Mouse (Mus musculus): ENCODE measurements around the gene Inip. TPM values are rescaled to one million over a fixed set of nuclear protein-coding genes. Genes with fewer than 3 reads are reported as not detected.

Gene Inip
- total and polyA plus RNA-seq, 2 experiments from 2014 or later: 20.3 to 40.5 TPM

GRCm38 (mm10) chr4:59783685-59784279 is 17.6 kb downstream of the Inip start:
- Histone ChIP-seq H3K4me1 (ENCODE audit: insufficient read depth, low read length) (no peaks in the 10 kb centered on the region), H3K9me3 (ENCODE audit: low read length) (no peaks in the 10 kb centered on the region), H3K9ac (replicated peaks; ENCODE audit: low read length) (peak overlapping the region; percentile 74), H3K27me3 (ENCODE audit: insufficient read depth, low read length) (no peaks in the 10 kb centered on the region), H3K36me3 (ENCODE audit: insufficient read depth, low read length) (no peaks in the 10 kb centered on the region), H3K4me3 (ENCODE audit: low read length) (peak overlapping the region; percentile 98), H3K27ac (peak overlapping the region; percentile 66; the same call in 1 of the 2 replicates), H3K4me2 (ENCODE audit: low read depth, low read length) (peak overlapping the region; percentile 95)
- DNase-seq (ENCODE audit: low spot score) (peak; percentile 99), ATAC-seq (peak; percentile 98)
- no peak for TF ChIP-seq CTCF (IDR thresholded peaks at IDR 0.05; ENCODE audit: low read depth)
- WGBS: under 1% methylated on average over 36 of the region's 36 CpGs

DNA sequence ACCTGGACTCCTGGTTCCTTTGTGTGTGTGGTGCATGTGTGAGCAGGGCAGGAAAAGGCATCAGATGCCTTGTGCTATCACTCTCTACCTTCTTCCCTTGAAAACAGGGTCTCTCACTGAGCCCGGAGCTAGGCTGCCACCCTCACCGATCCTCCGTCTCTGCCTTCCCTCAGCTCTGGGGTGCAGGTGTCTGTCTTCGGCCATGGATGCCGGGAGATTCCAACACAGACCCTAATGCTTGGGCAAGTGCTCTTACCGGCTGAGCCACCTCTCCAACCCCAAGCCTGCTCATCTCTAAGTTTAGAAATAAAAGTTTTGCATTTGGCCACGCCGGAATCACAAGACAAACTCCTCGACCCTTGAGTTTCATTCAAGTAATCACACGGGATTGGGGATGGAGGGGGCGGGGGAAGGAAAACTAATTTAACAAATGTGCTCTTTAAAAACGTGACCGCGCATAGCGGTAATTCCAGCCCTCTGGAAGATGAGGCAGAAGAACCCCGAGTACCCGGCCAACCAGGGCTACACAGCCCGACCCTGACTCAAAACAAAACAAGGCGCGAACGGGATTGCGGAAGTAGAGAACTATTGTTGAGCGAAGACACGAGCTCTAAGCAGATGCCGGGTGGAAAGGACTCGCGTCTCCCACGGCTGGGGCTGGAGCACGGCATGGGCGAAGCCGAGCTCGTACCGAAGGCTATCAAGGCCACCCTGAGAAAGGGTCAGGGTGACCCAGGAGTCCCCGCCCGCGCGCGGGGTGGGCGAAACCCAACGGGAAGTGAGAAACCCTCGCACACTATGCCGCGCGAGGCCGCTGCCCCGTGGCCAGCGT is 18.3 kb downstream of the Inip start:
- H3K4me3 ChIP-seq (ENCODE audit: low read length): peak overlapping the region; percentile 98
- DNase-seq (ENCODE audit: low spot score) (peak; percentile 57), ATAC-seq (peak; percentile 74; the same call in 1 of the 2 replicates)
- H3K9ac ChIP-seq (replicated peaks; ENCODE audit: low read length): peak overlapping the region; percentile 74
- no peaks in the 10 kb centered on the region for H3K4me1 ChIP-seq (ENCODE audit: insufficient read depth, low read length)
- H3K9me3 ChIP-seq (ENCODE audit: low read length): no peaks in the 10 kb centered on the region
- H3K4me2 ChIP-seq (ENCODE audit: low read depth, low read length): peak overlapping the region; percentile 95
- no peaks in the 10 kb centered on the region for H3K36me3 ChIP-seq (ENCODE audit: insufficient read depth, low read length)
- under 1% methylated on average over 47 of the region's 47 CpGs for WGBS
- no peak for TF ChIP-seq CTCF (IDR thresholded peaks at IDR 0.05; ENCODE audit: low read depth)
- H3K27ac ChIP-seq: peak overlapping the region; percentile 66; the same call in 1 of the 2 replicates
- no peaks in the 10 kb centered on the region for H3K27me3 ChIP-seq (ENCODE audit: insufficient read depth, low read length)

- no peaks in the 10 kb centered on the region for H3K36me3 ChIP-seq (ENCODE audit: insufficient read depth, low read length)
- ATAC-seq: no peak
These were observed 20.8 kb downstream of the Inip start for GRCm38 (mm10) chr4:59780568-59780967.

DNA sequence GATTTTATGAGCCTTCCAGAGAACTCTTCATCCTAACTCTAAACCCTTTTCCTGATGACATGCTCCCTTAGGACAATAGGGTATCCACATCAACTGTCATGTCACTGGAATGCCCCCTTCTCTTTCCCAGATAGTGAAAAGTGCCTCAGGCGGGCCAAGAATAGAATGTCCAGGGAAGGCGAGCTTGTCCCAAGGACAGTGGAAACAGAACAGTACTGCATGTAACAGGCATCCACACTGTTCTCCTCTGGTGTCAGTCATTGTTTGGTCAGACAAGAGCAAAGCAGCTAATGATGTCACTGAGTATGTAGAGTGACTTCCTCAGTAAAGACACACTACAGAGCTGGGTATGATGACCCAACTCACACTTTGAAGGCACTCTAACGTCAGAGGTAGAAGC is 23.6 kb downstream of the Inip start:
- no peak overlapping the region for H3K27ac ChIP-seq
- H3K36me3 ChIP-seq (ENCODE audit: insufficient read depth, low read length): peaks cover 6% of the 10 kb centered on the region; the same call in 1 of the 2 replicates
- WGBS: 80% methylated on average over 3 of the region's 3 CpGs
- DNase-seq (ENCODE audit: low spot score) (no peak), ATAC-seq (no peak)
- no peaks in the 10 kb centered on the region for H3K27me3 ChIP-seq (ENCODE audit: insufficient read depth, low read length)
- H3K4me3 ChIP-seq (ENCODE audit: low read length): no peak overlapping the region
- H3K9ac ChIP-seq (replicated peaks; ENCODE audit: low read length): no peak overlapping the region
- H3K9me3 ChIP-seq (ENCODE audit: low read length): no peaks in the 10 kb centered on the region
- TF ChIP-seq CTCF (IDR thresholded peaks at IDR 0.05; ENCODE audit: low read depth): no peak
- H3K4me2 ChIP-seq (ENCODE audit: low read depth, low read length): no peak overlapping the region
- no peaks in the 10 kb centered on the region for H3K4me1 ChIP-seq (ENCODE audit: insufficient read depth, low read length)

More at GRCm38 (mm10) chr4:59780568-59780967, 20.8 kb downstream of the Inip start:
- Histone ChIP-seq H3K4me2 (ENCODE audit: low read depth, low read length) (no peak overlapping the region), H3K9me3 (ENCODE audit: low read length) (no peaks in the 10 kb centered on the region), H3K9ac (replicated peaks; ENCODE audit: low read length) (no peak overlapping the region), H3K4me3 (ENCODE audit: low read length) (no peak overlapping the region), H3K27me3 (ENCODE audit: insufficient read depth, low read length) (no peaks in the 10 kb centered on the region), H3K27ac (no peak overlapping the region), H3K4me1 (ENCODE audit: insufficient read depth, low read length) (no peaks in the 10 kb centered on the region)
- WGBS: 2% methylated on average over 1 of the region's 1 CpGs
- TF ChIP-seq CTCF (IDR thresholded peaks at IDR 0.05; ENCODE audit: low read depth): peak; percentile 72
- peak; percentile 76 for DNase-seq (ENCODE audit: low spot score)

- Histone ChIP-seq H3K4me1 (ENCODE audit: insufficient read depth, low read length) (no peaks in the 10 kb centered on the region), H3K9ac (replicated peaks; ENCODE audit: low read length) (no peak overlapping the region), H3K36me3 (ENCODE audit: insufficient read depth, low read length) (peaks cover 23% of the 10 kb centered on the region), H3K27me3 (ENCODE audit: insufficient read depth, low read length) (no peaks in the 10 kb centered on the region), H3K27ac (no peak overlapping the region), H3K4me2 (ENCODE audit: low read depth, low read length) (no peak overlapping the region), H3K4me3 (ENCODE audit: low read length) (no peak overlapping the region), H3K9me3 (ENCODE audit: low read length) (no peaks in the 10 kb centered on the region)
- ATAC-seq (no peak), DNase-seq (ENCODE audit: low spot score) (no peak)
- 41% methylated on average over 17 of the region's 17 CpGs for WGBS
- no peak for TF ChIP-seq CTCF (IDR thresholded peaks at IDR 0.05; ENCODE audit: low read depth)
These were observed 29.1 kb downstream of the Inip start for GRCm38 (mm10) chr4:59772171-59772879.

DNA sequence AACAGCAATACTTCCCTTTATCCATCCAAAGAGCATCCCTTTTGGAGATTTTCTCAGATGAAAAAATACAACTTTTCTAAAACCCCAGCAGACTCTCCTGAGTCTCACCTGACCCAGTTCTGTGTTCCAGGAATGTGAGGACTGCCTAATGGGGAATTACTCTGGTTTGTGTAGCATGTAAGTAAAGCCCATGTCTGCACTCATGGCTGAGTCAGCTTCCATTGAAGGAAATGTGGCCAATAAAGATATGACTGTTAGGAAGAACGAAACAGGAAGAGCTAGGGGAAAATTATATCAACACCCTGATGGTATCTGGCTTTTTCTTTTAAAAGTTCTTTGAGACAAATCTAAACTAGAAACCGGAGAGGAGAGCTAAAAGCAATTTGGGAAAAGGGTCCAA is 33.7 kb downstream of the Inip start:
- no peak for TF ChIP-seq CTCF (IDR thresholded peaks at IDR 0.05; ENCODE audit: low read depth)

More for the DNA sequence above, 33.7 kb downstream of the Inip start:
- no peak overlapping the region for H3K4me3 ChIP-seq (ENCODE audit: low read length)
- DNase-seq (ENCODE audit: low spot score) (no peak), ATAC-seq (no peak)
- H3K4me2 ChIP-seq (ENCODE audit: low read depth, low read length): no peak overlapping the region
- H3K9me3 ChIP-seq (ENCODE audit: low read length): no peaks in the 10 kb centered on the region
- H3K27ac ChIP-seq: no peak overlapping the region
- WGBS: 87% methylated on average over 2 of the region's 2 CpGs
- no peak overlapping the region for H3K9ac ChIP-seq (replicated peaks; ENCODE audit: low read length)
- peaks cover 16% of the 10 kb centered on the region for H3K36me3 ChIP-seq (ENCODE audit: insufficient read depth, low read length)
- H3K27me3 ChIP-seq (ENCODE audit: insufficient read depth, low read length): no peaks in the 10 kb centered on the region
- no peaks in the 10 kb centered on the region for H3K4me1 ChIP-seq (ENCODE audit: insufficient read depth, low read length)

Data from hindbrain, postnatal 0 days (tissue).